Mouse (Mus musculus) bone marrow, adult 2 months (tissue): ENCODE measurements at regions not wholly inside any gene's neighbourhood (a gene's known extent, or its start where the extent isn't known, plus 50 kb on each side); places are given as distances from the start of the nearest gene placed in this dataset.

Source experiments
- CTCF ChIP-seq: fragments of 200-500 bp; IDR thresholded peaks from 2 replicates; pipeline ENCODE4 v1.5.1; 2011; ENCODE audit warnings: low read length, control low read depth; ENCODE audit not compliant: control insufficient read depth, insufficient read depth
- POLR2A ChIP-seq: fragments of 200-500 bp; IDR thresholded peaks from 2 replicates; pipeline ENCODE4 v1.6.1; 2011; ENCODE audit warnings: low read depth, mild to moderate bottlenecking, control low read depth, low read length, borderline replicate concordance; ENCODE audit not compliant: control insufficient read depth

- TF ChIP-seq POLR2A = no peak
- no peak for TF ChIP-seq CTCF
These were observed 55.7 kb upstream of the Tle3 start for GRCm38 (mm10) chr9:61316442-61316841.
